Mouse (Mus musculus): ENCODE results near the gene Scn2a. TPM values are rescaled to one million over a fixed set of nuclear protein-coding genes. Genes with fewer than 3 reads are reported as not detected.
"Not testable (repeated sequence)": the region's sequence is repeated elsewhere in the genome, so short reads cannot be mapped to it uniquely, and the experiment has no call there.

Scn2a gene
- polyA plus RNA-seq, 1 experiment from 2014 or later, result 54.7 TPM

- no peaks in the 10 kb centered on the region for H3K4me1 ChIP-seq (ENCODE audit: control insufficient read depth, insufficient read depth, low read depth, low read length)
- H3K36me3 ChIP-seq (ENCODE audit: control insufficient read depth, insufficient read depth, low read length), result no peaks in the 10 kb centered on the region
- no peak overlapping the region for H3K4me2 ChIP-seq (ENCODE audit: low read length)
- H3K9ac ChIP-seq (ENCODE audit: low read depth, low read length), result no peak overlapping the region
- 87% methylated on average over 2 of the region's 2 CpGs for WGBS
- ATAC-seq, result no peak
- no peaks in the 10 kb centered on the region for H3K9me3 ChIP-seq (ENCODE audit: control insufficient read depth, low read length)
- no peak overlapping the region for H3K27ac ChIP-seq (ENCODE audit: low read depth, low read length)
- no peaks in the 10 kb centered on the region for H3K27me3 ChIP-seq (replicated peaks; ENCODE audit: control insufficient read depth, insufficient read depth, low read length)
- no peak overlapping the region for H3K4me3 ChIP-seq (ENCODE audit: low read length)
Observed at GRCm38 (mm10) chr2:65783392-65783791, 162.8 kb downstream of the Scn2a start.

- WGBS, result 22% methylated on average over 3 of the region's 3 CpGs
- no peak overlapping the region for H3K9ac ChIP-seq (ENCODE audit: low read depth, low read length)
- ATAC-seq, result no peak
Observed at GRCm38 (mm10) chr2:65792516-65792915, 171.9 kb downstream of the Scn2a start.

GRCm38 (mm10) chr2:65793593-65793992 lies 173.0 kb downstream of the Scn2a start:
- WGBS, result 89% methylated on average over 2 of the region's 2 CpGs
- Histone ChIP-seq H3K4me2 (ENCODE audit: low read length) (no peak overlapping the region), H3K4me3 (ENCODE audit: low read length) (no peak overlapping the region), H3K9me3 (ENCODE audit: control insufficient read depth, low read length) (no peaks in the 10 kb centered on the region), H3K4me1 (ENCODE audit: control insufficient read depth, insufficient read depth, low read depth, low read length) (no peaks in the 10 kb centered on the region), H3K27me3 (replicated peaks; ENCODE audit: control insufficient read depth, insufficient read depth, low read length) (no peaks in the 10 kb centered on the region), H3K36me3 (ENCODE audit: control insufficient read depth, insufficient read depth, low read length) (no peaks in the 10 kb centered on the region), H3K27ac (ENCODE audit: low read depth, low read length) (no peak overlapping the region), H3K9ac (ENCODE audit: low read depth, low read length) (no peak overlapping the region)
- no peak for ATAC-seq

More at GRCm38 (mm10) chr2:65792516-65792915, 171.9 kb downstream of the Scn2a start:
- H3K9me3 ChIP-seq (ENCODE audit: control insufficient read depth, low read length), result no peaks in the 10 kb centered on the region
- H3K4me3 ChIP-seq (ENCODE audit: low read length), result no peak overlapping the region
- no peak overlapping the region for H3K4me2 ChIP-seq (ENCODE audit: low read length)
- H3K36me3 ChIP-seq (ENCODE audit: control insufficient read depth, insufficient read depth, low read length), result no peaks in the 10 kb centered on the region
- H3K27ac ChIP-seq (ENCODE audit: low read depth, low read length), result no peak overlapping the region
- H3K27me3 ChIP-seq (replicated peaks; ENCODE audit: control insufficient read depth, insufficient read depth, low read length), result no peaks in the 10 kb centered on the region
- no peaks in the 10 kb centered on the region for H3K4me1 ChIP-seq (ENCODE audit: control insufficient read depth, insufficient read depth, low read depth, low read length)

GRCm38 (mm10) chr2:65801054-65801709 lies 180.6 kb downstream of the Scn2a start:
- Histone ChIP-seq H3K4me3 (ENCODE audit: low read length) (no peak overlapping the region), H3K27ac (ENCODE audit: low read depth, low read length) (no peak overlapping the region), H3K9ac (ENCODE audit: low read depth, low read length) (no peak overlapping the region), H3K4me2 (ENCODE audit: low read length) (no peak overlapping the region), H3K4me1 (ENCODE audit: control insufficient read depth, insufficient read depth, low read depth, low read length) (no peaks in the 10 kb centered on the region), H3K36me3 (ENCODE audit: control insufficient read depth, insufficient read depth, low read length) (no peaks in the 10 kb centered on the region), H3K27me3 (replicated peaks; ENCODE audit: control insufficient read depth, insufficient read depth, low read length) (no peaks in the 10 kb centered on the region), H3K9me3 (ENCODE audit: control insufficient read depth, low read length) (no peaks in the 10 kb centered on the region)
- ATAC-seq, result no peak
- 75% methylated on average over 1 of the region's 1 CpGs for WGBS

GRCm38 (mm10) chr2:65806556-65806955 lies 186.0 kb downstream of the Scn2a start:
- no peak overlapping the region for H3K9ac ChIP-seq (ENCODE audit: low read depth, low read length)
- ATAC-seq, result no peak
- H3K27ac ChIP-seq (ENCODE audit: low read depth, low read length), result no peak overlapping the region
- H3K36me3 ChIP-seq (ENCODE audit: control insufficient read depth, insufficient read depth, low read length), result no peaks in the 10 kb centered on the region
- no peak overlapping the region for H3K4me2 ChIP-seq (ENCODE audit: low read length)
- H3K9me3 ChIP-seq (ENCODE audit: control insufficient read depth, low read length), result no peaks in the 10 kb centered on the region
- H3K4me1 ChIP-seq (ENCODE audit: control insufficient read depth, insufficient read depth, low read depth, low read length), result no peaks in the 10 kb centered on the region
- 90% methylated on average over 6 of the region's 6 CpGs for WGBS
- no peak overlapping the region for H3K4me3 ChIP-seq (ENCODE audit: low read length)
- no peaks in the 10 kb centered on the region for H3K27me3 ChIP-seq (replicated peaks; ENCODE audit: control insufficient read depth, insufficient read depth, low read length)

GRCm38 (mm10) chr2:65811203-65811602 lies 190.6 kb downstream of the Scn2a start:
- not testable (repeated sequence) for H3K36me3 ChIP-seq (ENCODE audit: control insufficient read depth, insufficient read depth, low read length); H3K4me1 ChIP-seq (ENCODE audit: control insufficient read depth, insufficient read depth, low read depth, low read length); H3K9ac ChIP-seq (ENCODE audit: low read depth, low read length); H3K4me2 ChIP-seq (ENCODE audit: low read length); H3K4me3 ChIP-seq (ENCODE audit: low read length); H3K27me3 ChIP-seq (replicated peaks; ENCODE audit: control insufficient read depth, insufficient read depth, low read length); H3K27ac ChIP-seq (ENCODE audit: low read depth, low read length); H3K9me3 ChIP-seq (ENCODE audit: control insufficient read depth, low read length); ATAC-seq
- 82% methylated on average over 6 of the region's 6 CpGs for WGBS

Other genes with a start within 250 kb of the Scn2a start
- 38.0 and 45.4 TPM in 2 replicates for gene Scn3a, start 53.1 kb upstream of the Scn2a start, polyA plus RNA-seq (2015; fragmentation: Nextera tagmentation; extraction: Ambion mirVana)
- gene Csrnp3, start 225.0 kb downstream of the Scn2a start, polyA plus RNA-seq (2015; fragmentation: Nextera tagmentation; extraction: Ambion mirVana), result 37.2 and 50.0 TPM in 2 replicates

Measured in hindbrain, embryonic 16.5 days (tissue).